Mouse (Mus musculus) ES-Bruce4 (cell line): ENCODE data around the gene Fdx1. TPM values are rescaled to one million over a fixed set of nuclear protein-coding genes. Genes with fewer than 3 reads are reported as not detected.

Experiments
- H3K27ac ChIP-seq: 2 replicates; pipeline ENCODE4 v1.5.1; 2012; ENCODE audit warnings: low read length, inconsistent platforms; ENCODE audit not compliant: insufficient read depth
- H3K27me3 ChIP-seq: 2 replicates; pipeline ENCODE4 v1.6.1; 2012; ENCODE audit warnings: mild to moderate bottlenecking, low read length, inconsistent platforms; ENCODE audit not compliant: control insufficient read depth, poor library complexity, insufficient read depth, severe bottlenecking
- H3K36me3 ChIP-seq: 2 replicates; pipeline ENCODE4 v1.6.1; 2012; ENCODE audit warnings: inconsistent platforms, mild to moderate bottlenecking, low read length, moderate library complexity; ENCODE audit not compliant: control insufficient read depth, poor library complexity, insufficient read depth, severe bottlenecking
- H3K4me1 ChIP-seq: one replicate; pipeline ENCODE4 v1.8.1; 2011; ENCODE audit warnings: low read length; ENCODE audit not compliant: control insufficient read depth, insufficient read depth
- H3K4me3 ChIP-seq: 2 replicates; pipeline ENCODE4 v1.5.1; 2011; ENCODE audit warnings: low read depth, mild to moderate bottlenecking, low read length
- H3K9ac ChIP-seq: 2 replicates; pipeline ENCODE4 v1.6.1; 2012; ENCODE audit warnings: low read depth, mild to moderate bottlenecking, inconsistent platforms; ENCODE audit not compliant: poor library complexity, severe bottlenecking
- H3K9me3 ChIP-seq: replicated peaks from 2 replicates; pipeline ENCODE4 v1.6.1; 2012; ENCODE audit warnings: mild to moderate bottlenecking, low read length, inconsistent platforms; ENCODE audit not compliant: control insufficient read depth, poor library complexity, insufficient read depth, severe bottlenecking
- CTCF ChIP-seq: IDR thresholded peaks from one replicate; pipeline ENCODE4 v1.8.1; 2011; ENCODE audit warnings: low read depth, low read length
- EP300 ChIP-seq: IDR thresholded peaks from 2 replicates; pipeline ENCODE4 v1.6.1; 2011; ENCODE audit warnings: low read depth, low read length; ENCODE audit not compliant: insufficient read depth
- POLR2A ChIP-seq: IDR thresholded peaks from one replicate; pipeline ENCODE4 v1.8.1; 2011; ENCODE audit warnings: low read length; ENCODE audit not compliant: insufficient read depth
- polyA plus RNA-seq: library from polyadenylated mRNA; stranded (reverse); fragments of >200 nt; gene quantifications from 2 replicates; pipeline ENCODE4 v1.2.4, GENCODE M21; 2011; ENCODE audit warnings: low read depth; ENCODE audit not compliant: missing spikeins, insufficient read depth, insufficient read length

The Fdx1 gene
- polyA plus RNA-seq, 1 experiment = 17.0 TPM

DNA sequence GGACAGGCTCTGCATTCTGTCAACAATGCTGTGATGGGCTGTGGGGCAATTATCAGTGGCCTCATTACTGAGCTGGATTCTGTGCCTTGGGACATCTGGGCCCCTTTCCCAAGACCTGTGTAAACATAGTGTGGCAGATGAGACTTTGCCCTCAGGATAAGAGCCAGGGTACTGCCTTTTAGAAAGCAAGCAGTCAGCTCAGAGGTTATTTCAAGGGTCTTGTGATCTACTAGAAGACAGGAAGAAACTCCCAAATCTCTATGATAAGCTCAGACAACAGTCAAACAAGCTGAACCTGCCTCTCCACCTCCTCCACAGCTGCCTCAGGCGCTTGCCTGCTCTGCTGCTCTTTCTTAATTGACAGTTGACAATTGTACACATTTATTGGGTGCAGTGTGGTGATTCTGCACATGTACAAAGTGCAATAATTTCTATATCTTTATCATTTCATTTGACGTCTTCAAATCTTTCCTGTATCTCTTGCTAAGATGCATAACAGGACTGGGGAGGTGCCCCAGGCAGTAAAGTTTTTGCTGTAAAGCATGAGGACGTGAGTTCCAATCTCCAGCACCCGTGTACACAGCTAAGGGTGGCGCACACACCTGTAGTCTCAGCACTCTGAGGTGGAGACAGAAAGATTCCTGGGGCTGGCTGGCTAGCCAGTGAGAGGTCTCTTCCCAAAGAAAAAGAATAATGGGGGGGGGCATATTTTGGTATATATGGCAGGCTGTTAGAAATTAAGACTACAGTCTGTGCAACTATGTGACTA, 32.2 kb upstream of the Fdx1 start:
- Histone ChIP-seq H3K36me3 (no peaks in the 10 kb centered on the region), H3K27me3 (no peaks in the 10 kb centered on the region), H3K4me3 (no peak overlapping the region), H3K9ac (no peak overlapping the region), H3K9me3 (no peaks in the 10 kb centered on the region), H3K27ac (no peak overlapping the region), H3K4me1 (no peaks in the 10 kb centered on the region)
- TF ChIP-seq EP300 = no peak
- no peak for TF ChIP-seq CTCF
- TF ChIP-seq POLR2A = no peak

DNA sequence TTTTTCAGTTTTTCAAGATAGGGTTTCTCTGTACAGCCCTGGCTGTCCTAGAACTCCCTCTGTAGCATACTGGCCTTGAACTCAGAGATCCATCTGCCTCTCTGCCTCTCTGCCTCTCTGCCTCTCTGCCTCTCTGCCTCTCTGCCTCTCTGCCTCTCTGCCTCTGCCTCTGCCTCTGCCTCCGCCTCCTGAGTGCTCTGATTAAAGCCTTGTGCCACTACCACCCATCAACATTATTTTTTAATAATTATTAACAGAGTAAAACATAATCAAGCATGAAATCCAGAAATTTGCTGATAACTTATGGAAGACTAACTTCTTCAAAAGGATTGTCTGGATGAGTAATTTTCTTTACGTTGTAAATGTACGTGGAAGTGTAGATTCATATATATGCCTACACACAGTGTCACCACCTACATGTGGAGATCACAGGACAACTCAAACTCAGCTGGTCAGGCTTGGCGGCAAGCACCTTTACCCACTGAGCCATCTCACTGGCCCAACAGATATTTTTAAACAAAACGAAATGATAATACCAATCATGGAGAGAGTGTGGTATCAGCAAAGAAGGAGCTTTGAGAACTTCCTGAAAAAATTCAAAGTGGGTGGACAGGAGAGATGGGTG, 31.4 kb upstream of the Fdx1 start:
- H3K27ac ChIP-seq = no peak overlapping the region
- H3K9me3 ChIP-seq = no peaks in the 10 kb centered on the region
- no peaks in the 10 kb centered on the region for H3K27me3 ChIP-seq
- H3K4me1 ChIP-seq = no peaks in the 10 kb centered on the region
- H3K4me3 ChIP-seq = no peak overlapping the region
- no peaks in the 10 kb centered on the region for H3K36me3 ChIP-seq
- TF ChIP-seq POLR2A = no peak
- TF ChIP-seq EP300 = no peak
- no peak overlapping the region for H3K9ac ChIP-seq

DNA sequence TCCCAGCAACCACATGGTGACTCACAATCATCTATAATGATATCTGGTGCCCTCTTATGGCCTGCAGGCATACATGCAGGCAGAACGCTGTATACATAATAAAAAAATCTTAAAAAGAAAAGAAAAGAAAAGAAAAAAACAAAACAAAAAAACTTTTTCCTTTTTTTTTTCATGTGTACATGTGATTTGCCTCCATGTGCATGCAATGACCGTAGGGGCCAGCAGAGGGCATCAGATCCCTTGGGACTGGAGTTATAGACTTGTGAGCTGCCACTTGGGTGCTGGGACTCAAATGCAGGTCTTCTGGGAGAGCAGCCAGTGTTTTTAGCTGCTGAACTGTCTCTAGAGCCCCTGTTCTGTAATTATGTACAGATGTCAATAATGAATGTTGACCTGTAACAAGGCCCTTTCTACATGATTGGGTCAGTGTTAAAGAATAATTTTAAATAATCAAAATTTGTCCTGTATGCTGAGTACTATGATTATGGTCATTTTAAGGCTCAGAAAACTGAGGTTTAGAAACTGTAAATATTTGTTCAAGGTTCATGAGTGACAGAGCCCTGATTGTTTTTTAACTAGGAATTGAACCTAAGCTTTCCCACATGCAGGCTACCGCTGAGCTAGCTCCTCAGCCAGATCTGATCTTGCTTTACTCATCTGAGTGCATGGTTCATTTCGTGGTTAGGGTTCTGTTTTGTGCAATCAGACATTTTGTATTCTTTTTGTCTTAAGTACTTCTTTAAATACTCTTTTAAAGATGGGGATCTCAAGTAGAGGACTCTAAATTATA, 30.3 kb upstream of the Fdx1 start:
- TF ChIP-seq CTCF (peak; percentile 55), POLR2A (no peak), EP300 (no peak)
- Histone ChIP-seq H3K4me1 (no peaks in the 10 kb centered on the region), H3K36me3 (no peaks in the 10 kb centered on the region), H3K27ac (no peak overlapping the region), H3K27me3 (no peaks in the 10 kb centered on the region), H3K9me3 (no peaks in the 10 kb centered on the region), H3K9ac (no peak overlapping the region), H3K4me3 (no peak overlapping the region)

DNA sequence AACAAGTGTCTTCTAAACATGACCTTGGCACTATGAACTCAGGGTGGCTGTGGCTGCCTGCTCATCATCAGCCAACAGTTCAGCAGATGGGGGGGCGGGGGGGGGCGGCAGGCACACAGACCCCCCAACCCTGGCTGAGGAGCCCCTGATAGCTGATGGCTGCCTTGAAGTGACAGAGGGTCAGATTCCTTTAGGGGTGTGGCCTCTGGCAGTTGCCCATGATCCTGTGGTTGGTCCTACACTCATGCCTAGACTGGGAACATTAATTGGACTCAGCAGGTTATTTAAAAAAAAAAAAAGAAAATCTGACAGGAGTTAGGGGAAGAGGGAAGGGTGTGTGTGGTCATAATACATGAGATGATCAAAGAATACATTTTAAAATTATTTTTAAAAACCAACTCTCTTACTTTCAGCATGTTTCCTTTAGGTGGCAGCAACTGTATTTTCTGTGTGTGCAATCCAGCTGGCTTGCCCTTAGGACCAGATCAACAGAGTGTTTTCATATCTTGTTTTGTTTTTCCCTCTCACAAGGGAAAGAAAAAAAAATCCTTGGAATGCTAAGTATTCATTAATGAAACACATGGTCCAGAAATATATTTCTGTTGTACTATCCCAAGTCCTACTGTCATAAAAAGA, 28.0 kb upstream of the Fdx1 start:
- Histone ChIP-seq H3K9ac (no peak overlapping the region), H3K36me3 (no peaks in the 10 kb centered on the region), H3K27me3 (no peaks in the 10 kb centered on the region), H3K4me1 (no peaks in the 10 kb centered on the region), H3K4me3 (no peak overlapping the region), H3K9me3 (no peaks in the 10 kb centered on the region), H3K27ac (no peak overlapping the region)
- no peak for TF ChIP-seq EP300
- no peak for TF ChIP-seq CTCF
- no peak for TF ChIP-seq POLR2A

DNA sequence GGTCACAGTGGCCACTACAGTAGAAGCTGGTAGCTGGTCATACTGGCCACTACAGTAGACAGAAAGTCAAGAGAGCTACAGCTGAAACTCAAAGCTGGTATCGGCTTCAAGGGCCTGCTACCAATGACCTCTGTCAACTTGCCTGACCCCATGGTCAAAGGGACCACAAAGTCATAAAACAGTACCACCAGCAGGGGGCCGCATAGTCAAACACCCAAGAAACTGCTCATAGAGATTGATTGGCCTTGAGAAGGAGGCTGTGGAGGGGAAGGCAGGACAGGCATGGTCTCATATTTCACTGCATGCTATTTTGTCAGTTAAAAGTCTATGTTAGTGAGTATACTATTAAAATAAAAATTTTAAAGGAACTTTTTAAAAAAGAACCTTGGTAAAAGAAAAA, 27.5 kb upstream of the Fdx1 start:
- no peak overlapping the region for H3K4me3 ChIP-seq
- H3K27ac ChIP-seq = no peak overlapping the region
- no peaks in the 10 kb centered on the region for H3K27me3 ChIP-seq
- peak; percentile 6 for TF ChIP-seq CTCF
- no peak for TF ChIP-seq EP300
- TF ChIP-seq POLR2A = no peak
- H3K36me3 ChIP-seq = no peaks in the 10 kb centered on the region
- H3K9ac ChIP-seq = no peak overlapping the region
- H3K4me1 ChIP-seq = no peaks in the 10 kb centered on the region
- H3K9me3 ChIP-seq = no peaks in the 10 kb centered on the region
